Mouse (Mus musculus) stomach, embryonic 14.5 days (tissue): Measurements from ENCODE around the gene Fem1a. TPM values are rescaled to one million over a fixed set of nuclear protein-coding genes. Genes with fewer than 3 reads are reported as not detected.

Experiments
- ATAC-seq: fragments of 200-750 bp; cut with Nextera tagmentation; 2 replicates; pipeline ENCODE4 v1.8.0; 2017; ENCODE audit warnings: low read depth, moderate TSS enrichment; ENCODE audit not compliant: insufficient number of reproducible peaks, insufficient read depth, low FRiP score
- H3K27ac ChIP-seq: fragments of 300-500 bp; sonication (generic); 2 replicates; pipeline ENCODE4 v1.5.1; 2014; ENCODE audit warnings: mild to moderate bottlenecking, low read length, moderate library complexity, mixed read lengths
- H3K27me3 ChIP-seq: fragments of 300-500 bp; sonication (generic); 2 replicates; pipeline ENCODE4 v1.6.1; 2014; ENCODE audit warnings: low read length, control low read depth, mixed read lengths; ENCODE audit not compliant: control insufficient read depth, insufficient read depth
- H3K36me3 ChIP-seq: fragments of 300-500 bp; sonication (generic); 2 replicates; pipeline ENCODE4 v1.6.1; 2014; ENCODE audit warnings: mild to moderate bottlenecking, control low read depth, low read length, moderate library complexity, mixed read lengths; ENCODE audit not compliant: control insufficient read depth, insufficient read depth
- H3K4me1 ChIP-seq: fragments of 300-500 bp; sonication (generic); 2 replicates; pipeline ENCODE4 v1.6.1; 2014; ENCODE audit warnings: low read length, control low read depth, mixed read lengths; ENCODE audit not compliant: control insufficient read depth, insufficient read depth
- H3K4me2 ChIP-seq: fragments of 300-500 bp; sonication (generic); replicated peaks from 2 replicates; pipeline ENCODE4 v1.6.1; 2014; ENCODE audit warnings: low read depth, low read length, control low read depth
- H3K4me3 ChIP-seq: fragments of 300-500 bp; sonication (generic); 2 replicates; pipeline ENCODE4 v1.5.1; 2014; ENCODE audit warnings: low read depth, low read length, control low read depth
- H3K9ac ChIP-seq: fragments of 300-500 bp; sonication (generic); replicated peaks from 2 replicates; pipeline ENCODE4 v1.6.1; 2014; ENCODE audit warnings: low read depth, mild to moderate bottlenecking, control low read depth, low read length, moderate library complexity, mixed read lengths
- H3K9me3 ChIP-seq: fragments of 300-500 bp; sonication (generic); 2 replicates; pipeline ENCODE4 v1.6.1; 2016; ENCODE audit warnings: low read depth, low read length, control low read depth; ENCODE audit not compliant: control insufficient read depth
- WGBS: fragments of 180-500 bp; shearing (Covaris S2); extraction: QIAGEN DNeasy Blood & Tissue Kit; methylation state at CpG from one replicate; pipeline ENCODE4 v1.1.7; 2014; 5-methylcytosine and 5-hydroxymethylcytosine counted together
- polyA plus RNA-seq: library from polyadenylated mRNA; unstranded; fragments of >200 nt; fragmentation: Nextera tagmentation; extraction: Ambion mirVana; gene quantifications from 2 replicates; pipeline ENCODE4 v1.2.1, GENCODE M21; 2014

Fem1a gene
- polyA plus RNA-seq, 1 experiment from 2014 or later = 13.5 TPM

DNA sequence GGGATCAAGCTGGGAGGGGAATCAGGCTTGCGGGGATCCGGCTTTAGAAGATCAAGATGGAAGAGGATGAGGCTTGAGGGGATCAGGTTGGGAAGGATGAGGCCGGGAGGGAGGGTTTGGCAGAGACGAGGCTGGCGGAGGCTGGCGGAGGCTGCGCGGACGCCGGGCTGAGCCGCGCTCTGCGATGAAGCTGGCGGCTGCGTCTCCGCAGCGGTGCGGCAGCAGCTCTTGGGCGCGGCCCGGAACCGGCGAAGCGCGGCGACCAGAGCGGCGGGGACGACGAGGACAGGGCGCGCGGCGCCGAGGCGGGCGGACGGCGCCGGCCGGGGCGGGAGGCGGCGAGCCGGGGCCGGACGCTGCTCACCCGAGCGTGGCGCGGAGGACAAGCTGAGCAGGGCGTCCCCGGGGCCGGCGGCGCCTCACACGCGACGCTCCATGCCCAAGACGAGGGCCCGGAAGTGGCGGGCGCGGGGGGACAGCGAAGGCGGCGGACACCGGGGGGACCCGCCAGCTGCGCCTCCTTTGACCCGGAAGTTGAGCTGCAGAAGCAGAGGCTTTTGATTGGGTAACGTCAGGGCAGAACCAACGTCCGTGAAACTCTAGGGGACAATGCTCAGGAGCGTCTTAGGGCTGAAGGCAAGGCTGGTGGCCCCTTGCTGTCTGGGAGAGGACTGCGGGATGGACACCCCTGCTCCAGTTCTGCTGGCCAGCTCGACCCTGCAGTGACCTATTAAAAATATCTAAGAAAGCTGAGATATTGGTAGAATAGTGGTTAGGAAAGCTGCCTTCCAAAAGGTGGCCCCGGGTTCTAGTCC is 38.0 kb upstream of the Fem1a start, which contains the start of gene Dpp9:
TSS of gene Dpp9 (minus strand) at position 529 of the 815 bp plus-strand sequence.
- H3K27ac ChIP-seq = peak within 1 kb of the TSS; percentile 73
- 0 out of 2 replicates have a peak, but pooled peaks cover 2% of the 10 kb centered on the region for H3K36me3 ChIP-seq
- peaks cover 11% of the 10 kb centered on the region for H3K4me1 ChIP-seq
- under 1% methylated on average over 76 of the region's 78 CpGs for WGBS
- no peaks in the 10 kb centered on the region for H3K9me3 ChIP-seq
- H3K4me2 ChIP-seq = peak within 1 kb of the TSS; percentile 92
- peak; percentile 99 for ATAC-seq
- H3K4me3 ChIP-seq = peak within 1 kb of the TSS; percentile 82
- H3K9ac ChIP-seq = peak within 1 kb of the TSS; percentile 87
- no peaks in the 10 kb centered on the region for H3K27me3 ChIP-seq

- Histone ChIP-seq H3K9me3 (no peaks in the 10 kb centered on the region), H3K4me1 (peaks cover 11% of the 10 kb centered on the region), H3K36me3 (0 out of 2 replicates have a peak, but pooled peaks cover 2% of the 10 kb centered on the region), H3K27ac (peak overlapping the region; percentile 66), H3K4me3 (peak overlapping the region; percentile 82), H3K4me2 (peak overlapping the region; percentile 51), H3K9ac (peak overlapping the region; percentile 87), H3K27me3 (no peaks in the 10 kb centered on the region)
- WGBS = 40% methylated on average over 12 of the region's 12 CpGs
- ATAC-seq = no peak
Observed at GRCm38 (mm10) chr17:56219251-56219650, 37.4 kb upstream of the Fem1a start.

- Histone ChIP-seq H3K36me3 (no peaks in the 10 kb centered on the region), H3K9ac (no peak overlapping the region), H3K4me3 (no peak overlapping the region), H3K4me1 (peaks cover 11% of the 10 kb centered on the region), H3K9me3 (no peaks in the 10 kb centered on the region), H3K4me2 (no peak overlapping the region), H3K27ac (no peak overlapping the region; the same call in 1 of the 2 replicates), H3K27me3 (no peaks in the 10 kb centered on the region)
- ATAC-seq = no peak
- 58% methylated on average over 3 of the region's 3 CpGs for WGBS
Observed at GRCm38 (mm10) chr17:56219805-56220204, 36.8 kb upstream of the Fem1a start.

- no peaks in the 10 kb centered on the region for H3K27me3 ChIP-seq
- no peaks in the 10 kb centered on the region for H3K36me3 ChIP-seq
- H3K9me3 ChIP-seq = no peaks in the 10 kb centered on the region
- no peak for ATAC-seq
- no peak overlapping the region for H3K4me3 ChIP-seq
- H3K27ac ChIP-seq = no peak overlapping the region
- 17% methylated on average over 1 of the region's 1 CpGs for WGBS
- H3K4me2 ChIP-seq = no peak overlapping the region
- no peak overlapping the region for H3K9ac ChIP-seq
- no peaks in the 10 kb centered on the region for H3K4me1 ChIP-seq
Observed at GRCm38 (mm10) chr17:56224916-56225315, 31.7 kb upstream of the Fem1a start.

- Histone ChIP-seq H3K27ac (no peak overlapping the region), H3K4me1 (no peaks in the 10 kb centered on the region), H3K36me3 (no peaks in the 10 kb centered on the region), H3K27me3 (no peaks in the 10 kb centered on the region), H3K4me2 (no peak overlapping the region), H3K9me3 (no peaks in the 10 kb centered on the region), H3K9ac (no peak overlapping the region), H3K4me3 (no peak overlapping the region)
- no peak for ATAC-seq
- 74% methylated on average over 3 of the region's 3 CpGs for WGBS
Observed at GRCm38 (mm10) chr17:56226566-56226965, 30.0 kb upstream of the Fem1a start.

GRCm38 (mm10) chr17:56229943-56230342 is 26.7 kb upstream of the Fem1a start:
- no peak for ATAC-seq
- WGBS = 63% methylated on average over 10 of the region's 10 CpGs
- Histone ChIP-seq H3K9me3 (no peaks in the 10 kb centered on the region), H3K36me3 (no peaks in the 10 kb centered on the region), H3K27ac (no peak overlapping the region), H3K4me2 (no peak overlapping the region), H3K4me3 (no peak overlapping the region), H3K4me1 (no peaks in the 10 kb centered on the region), H3K27me3 (no peaks in the 10 kb centered on the region), H3K9ac (no peak overlapping the region)

GRCm38 (mm10) chr17:56233389-56233788 is 23.2 kb upstream of the Fem1a start:
- no peak for ATAC-seq
- Histone ChIP-seq H3K9me3 (no peaks in the 10 kb centered on the region), H3K4me2 (no peak overlapping the region), H3K9ac (no peak overlapping the region), H3K4me3 (no peak overlapping the region), H3K27ac (no peak overlapping the region), H3K36me3 (no peaks in the 10 kb centered on the region), H3K27me3 (no peaks in the 10 kb centered on the region), H3K4me1 (no peaks in the 10 kb centered on the region)
- WGBS = 59% methylated on average over 8 of the region's 8 CpGs

GRCm38 (mm10) chr17:56233818-56234469 is 22.7 kb upstream of the Fem1a start:
- H3K9ac ChIP-seq = no peak overlapping the region
- peak; percentile 84; the same call in 1 of the 2 replicates for ATAC-seq
- no peaks in the 10 kb centered on the region for H3K9me3 ChIP-seq
- WGBS = 2% methylated on average over 14 of the region's 14 CpGs
- H3K27me3 ChIP-seq = no peaks in the 10 kb centered on the region
- H3K4me2 ChIP-seq = no peak overlapping the region
- H3K27ac ChIP-seq = no peak overlapping the region
- H3K36me3 ChIP-seq = no peaks in the 10 kb centered on the region
- no peak overlapping the region for H3K4me3 ChIP-seq
- no peaks in the 10 kb centered on the region for H3K4me1 ChIP-seq
